8 mouse cellular contexts compared by ENCODE assay signal in the genomic region with DNA sequence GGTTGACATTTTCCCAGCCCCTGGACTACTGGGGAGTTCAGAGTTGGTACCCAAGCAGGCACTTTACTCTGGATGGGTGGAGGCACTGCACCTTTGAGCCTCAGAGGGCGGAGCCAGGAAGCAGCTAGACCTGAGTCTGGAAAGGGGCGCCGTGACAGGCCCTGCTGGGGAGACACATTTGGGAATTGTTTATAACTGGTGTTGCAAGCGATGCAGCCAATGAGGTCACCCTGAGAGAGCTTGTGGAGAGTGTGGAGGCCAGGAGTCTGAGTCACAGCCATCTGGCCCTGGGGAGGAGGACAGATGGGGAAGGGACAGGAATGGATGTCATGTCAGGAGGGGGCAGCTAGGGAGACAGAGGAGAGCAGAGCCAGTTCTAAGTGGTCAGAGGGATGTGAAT.
DNase-seq lines count a peak whose midpoint lies in the region; ATAC-seq and TF ChIP-seq lines count a peak whose summit lies in the region.
"Had no signal": no experiment of that assay in that cellular context is flagged by ENCODE, and none has a peak within 500 bp of the region (broad histone marks: within the 10 kb centered on the region; RNA-seq: fewer than 3 reads in every experiment).

No protein-coding gene starts in this region.

- H3K4me3 ChIP-seq in heart, adult 2 months: no peak overlapping the region
- H3K4me3 ChIP-seq in limb, embryonic 11.5 days (ENCODE audit: low read depth, low read length): no peak overlapping the region
- H3K4me3 ChIP-seq: lung, embryonic 15.5 days had no signal

- H3K79me2 ChIP-seq in heart, adult 2 months (replicated peaks; ENCODE audit: control insufficient read depth, insufficient read depth, low read length): peaks cover 2% of the 10 kb centered on the region; the same call in 1 of the 2 replicates

- intact Hi-C loops in heart, adult 2 months (cut with DNase I): loop anchor here (5.0 kb wide), 2 partner anchors 142 to 212 kb away; no protein-coding TSS in a partner anchor

- peak overlapping the region; percentile 12 for H3K9ac ChIP-seq in heart, adult 2 months (ENCODE audit: low read depth, low read length)
- H3K9ac ChIP-seq in limb, embryonic 11.5 days (ENCODE audit: low read length): no peak overlapping the region
- H3K9ac ChIP-seq: lung, embryonic 15.5 days had no signal

- TF ChIP-seq CTCF in heart, adult 2 months (IDR thresholded peaks at IDR 0.05): peak; percentile 38; the same call in 1 of the 2 replicates

- peak; percentile 45 to 53 for DNase-seq in thymus, adult 18-20 months
- DNase-seq in thymus, postnatal 0 days (ENCODE audit: low spot score): no peak
- DNase-seq in cerebellum, adult 8-10 months: peak; percentile 93
- peak; percentile 70 to 84 for DNase-seq in heart, adult 2 months
- no peak for DNase-seq in limb, embryonic 11.5 days (ENCODE audit: low spot score)
- peak; percentile 43 for DNase-seq in retina, adult 2 months (ENCODE audit: low read depth, low spot score)
- no peak for DNase-seq in ovary, postnatal 36 days (ENCODE audit: low spot score)

- H3K4me2 ChIP-seq in limb, embryonic 11.5 days (ENCODE audit: low read depth, severe bottlenecking): no peak overlapping the region
- H3K4me2 ChIP-seq: lung, embryonic 15.5 days had no signal

- H3K27me3 ChIP-seq in heart, adult 2 months (ENCODE audit: control insufficient read depth, insufficient read depth, low read length): no peaks in the 10 kb centered on the region
- H3K27me3 ChIP-seq in limb, embryonic 11.5 days (ENCODE audit: control insufficient read depth, insufficient read depth, low read length): no peaks in the 10 kb centered on the region
- H3K27me3 ChIP-seq: lung, embryonic 15.5 days had no signal

- peaks cover 74% of the 10 kb centered on the region for H3K4me1 ChIP-seq in heart, adult 2 months (ENCODE audit: control insufficient read depth, insufficient read depth, low read length)
- peaks cover 41% of the 10 kb centered on the region for H3K4me1 ChIP-seq in limb, embryonic 11.5 days (ENCODE audit: control insufficient read depth, insufficient read depth, low read length)

- TF ChIP-seq POLR2A in heart, adult 2 months (IDR thresholded peaks at IDR 0.05; ENCODE audit: insufficient read depth, low read depth, low read length): 0 out of 2 replicates have a peak, but pooled peaks have one; percentile 10

- H3K36me3 ChIP-seq in heart, adult 2 months (ENCODE audit: control insufficient read depth, insufficient read depth, low read length): peaks cover 22% of the 10 kb centered on the region
- peaks cover 4% of the 10 kb centered on the region; the same call in 1 of the 2 replicates for H3K36me3 ChIP-seq in limb, embryonic 11.5 days (ENCODE audit: control insufficient read depth, insufficient read depth, low read length)
- H3K36me3 ChIP-seq: lung, embryonic 15.5 days had no signal

- no peaks in the 10 kb centered on the region for H3K9me3 ChIP-seq in limb, embryonic 11.5 days (ENCODE audit: control insufficient read depth, low read length)
- H3K9me3 ChIP-seq: lung, embryonic 15.5 days had no signal

- H3K27ac ChIP-seq in heart, adult 2 months: peak overlapping the region; percentile 88
- peak overlapping the region; percentile 15; the same call in 1 of the 2 replicates for H3K27ac ChIP-seq in limb, embryonic 11.5 days (replicated peaks; ENCODE audit: low read depth, low read length)

- 24% methylated on average over 4 of the region's 4 CpGs for WGBS in heart, adult 2 months
- 48% methylated on average over 4 of the region's 4 CpGs for WGBS in limb, embryonic 11.5 days

- no peak for ATAC-seq in limb, embryonic 11.5 days (ENCODE audit: insufficient number of reproducible peaks, low FRiP score, low TSS enrichment, low read depth)

- peak; percentile 77; the same call in 1 of the 2 replicates for TF ChIP-seq EP300 in heart, adult 2 months (IDR thresholded peaks at IDR 0.05; ENCODE audit: insufficient read depth, low read depth, low read length)

Comparison
In these comparisons a context has a peak if more than half of its experiments do, and no peak if none do; other contexts are left out.
1. DNase-seq: peak in thymus, adult 18-20 months (2 of 2), cerebellum, adult 8-10 months (single experiment), heart, adult 2 months (2 of 2) and retina, adult 2 months (single experiment); none in thymus, postnatal 0 days (single experiment), limb, embryonic 11.5 days (single experiment) and ovary, postnatal 36 days (single experiment).